Mouse (Mus musculus) cortical plate, adult 2 months (tissue): ENCODE results near the gene Ablim1. TPM values are rescaled to one million over a fixed set of nuclear protein-coding genes. Genes with fewer than 3 reads are reported as not detected.

Source experiments
- H3K27ac ChIP-seq: fragments of 200-500 bp; 2 replicates; pipeline ENCODE4 v1.5.1; 2012; ENCODE audit warnings: low read length, control low read depth, inconsistent platforms; ENCODE audit not compliant: insufficient read depth
- H3K4me1 ChIP-seq: fragments of 200-500 bp; 2 replicates; pipeline ENCODE4 v1.6.1; 2011; ENCODE audit warnings: low read length; ENCODE audit not compliant: control insufficient read depth, insufficient read depth
- H3K4me3 ChIP-seq: fragments of 200-500 bp; 2 replicates; pipeline ENCODE4 v1.5.1; 2011; ENCODE audit warnings: mild to moderate bottlenecking, low read length, control low read depth; ENCODE audit not compliant: insufficient read depth
- CTCF ChIP-seq: fragments of 200-500 bp; IDR thresholded peaks from 2 replicates; pipeline ENCODE4 v1.5.1; 2011; ENCODE audit warnings: mild to moderate bottlenecking, control low read depth, low read length; ENCODE audit not compliant: insufficient read depth; ENCODE audit errors: extremely low read depth
- POLR2A ChIP-seq: fragments of 200-500 bp; IDR thresholded peaks from 2 replicates; pipeline ENCODE4 v1.6.1; 2011; ENCODE audit warnings: mild to moderate bottlenecking, low read length, control low read depth; ENCODE audit not compliant: insufficient read depth; ENCODE audit errors: extremely low read depth
- polyA plus RNA-seq: library from polyadenylated mRNA; depleted of rRNA; stranded (reverse); fragments of >200 nt; gene quantifications from 2 replicates; pipeline ENCODE4 v1.2.3, GENCODE M21; 2012

The Ablim1 gene
- polyA plus RNA-seq, 1 experiment = 50.0 TPM

DNA sequence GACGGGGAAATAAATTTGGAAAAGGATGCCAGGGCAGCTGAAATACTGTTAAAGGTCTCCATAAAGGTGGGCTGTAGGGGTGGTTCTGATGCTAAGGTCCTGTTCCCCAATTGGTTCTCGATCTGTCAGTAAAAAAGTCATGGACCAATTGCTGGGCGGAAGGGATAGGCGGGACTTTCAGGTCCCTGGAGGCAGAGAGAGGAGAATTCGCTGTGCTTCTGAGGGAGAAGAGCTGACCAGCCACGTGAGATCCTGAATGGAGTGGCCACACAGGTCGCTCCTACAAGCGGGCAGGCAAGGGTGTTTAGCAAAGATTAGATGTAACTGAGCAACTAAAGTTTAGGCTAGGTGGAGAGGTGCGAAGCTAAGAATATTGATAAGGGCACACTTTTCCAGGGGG lies 19.2 kb downstream of the Ablim1 start:
- TF ChIP-seq POLR2A (no peak), CTCF (no peak)
- H3K4me1 ChIP-seq = peaks cover 7% of the 10 kb centered on the region; the same call in 1 of the 2 replicates
- no peak overlapping the region for H3K27ac ChIP-seq
- no peak overlapping the region for H3K4me3 ChIP-seq

DNA sequence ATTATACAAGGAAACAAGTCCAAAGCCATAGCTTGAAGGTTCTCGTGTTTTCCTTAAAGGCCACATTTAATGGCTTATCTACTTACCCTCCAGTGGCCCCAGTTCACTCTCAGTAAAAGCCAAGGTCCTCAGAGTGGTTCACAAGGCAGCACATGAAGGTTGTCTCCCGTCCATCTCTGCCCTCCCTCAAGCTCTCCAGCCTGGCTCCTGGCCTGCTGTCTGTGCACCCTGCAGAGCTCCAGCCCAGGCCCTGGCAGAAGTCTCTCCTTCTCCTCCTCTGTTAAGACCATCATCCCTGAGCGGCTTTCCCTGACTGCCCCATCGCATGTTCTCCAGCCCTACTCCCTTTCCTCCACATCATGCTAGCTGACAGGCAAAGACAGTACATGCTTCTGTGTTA lies 20.4 kb downstream of the Ablim1 start:
- TF ChIP-seq CTCF (no peak), POLR2A (no peak)

DNA sequence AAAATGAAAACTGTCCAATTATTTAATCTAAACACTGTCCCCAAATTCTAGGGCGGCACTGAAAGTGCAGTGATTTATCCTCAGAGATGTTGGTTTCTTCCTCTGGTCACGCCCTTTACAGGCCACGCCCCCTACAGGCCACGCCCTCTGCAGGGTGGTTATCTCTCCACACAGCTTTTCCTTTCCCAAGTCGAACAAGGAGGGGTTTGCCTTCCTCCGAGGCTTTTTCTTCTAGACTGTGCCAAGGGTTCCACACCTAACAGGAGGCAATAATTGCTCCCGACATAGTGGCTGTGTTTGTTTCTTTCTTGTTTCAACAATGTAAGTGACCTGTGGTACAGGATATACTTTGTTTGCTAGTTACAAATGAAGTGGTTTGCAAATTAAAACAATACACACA lies 21.0 kb downstream of the Ablim1 start:
- peaks cover 5% of the 10 kb centered on the region; the same call in 1 of the 2 replicates for H3K4me1 ChIP-seq
- no peak overlapping the region for H3K27ac ChIP-seq
- H3K4me3 ChIP-seq = no peak overlapping the region
- TF ChIP-seq CTCF = no peak
- TF ChIP-seq POLR2A = no peak

More for the DNA sequence above, 20.4 kb downstream of the Ablim1 start:
- Histone ChIP-seq H3K27ac (no peak overlapping the region), H3K4me1 (peaks cover 7% of the 10 kb centered on the region; the same call in 1 of the 2 replicates), H3K4me3 (no peak overlapping the region)

DNA sequence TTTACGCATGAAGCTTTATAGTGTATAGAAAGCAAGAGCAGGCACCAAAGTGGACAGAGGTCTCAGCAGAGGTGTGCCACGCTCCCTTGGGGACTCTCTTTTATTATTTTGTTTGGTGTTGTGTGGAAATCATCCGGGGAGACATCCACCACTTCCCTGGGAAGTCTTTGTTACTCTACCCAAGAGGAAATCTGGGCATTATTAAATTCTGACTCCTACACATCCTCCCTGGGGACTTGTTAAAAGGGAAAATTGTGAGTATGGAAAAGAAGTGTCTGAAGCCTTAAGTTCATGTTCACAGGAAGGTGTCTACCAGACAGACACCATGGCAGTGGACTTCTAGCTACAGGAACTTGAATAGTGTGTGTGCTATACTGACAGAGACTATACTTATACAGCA lies 31.4 kb downstream of the Ablim1 start:
- Histone ChIP-seq H3K27ac (no peak overlapping the region), H3K4me3 (no peak overlapping the region), H3K4me1 (peaks cover 2% of the 10 kb centered on the region; the same call in 1 of the 2 replicates)
- no peak for TF ChIP-seq CTCF
- no peak for TF ChIP-seq POLR2A

DNA sequence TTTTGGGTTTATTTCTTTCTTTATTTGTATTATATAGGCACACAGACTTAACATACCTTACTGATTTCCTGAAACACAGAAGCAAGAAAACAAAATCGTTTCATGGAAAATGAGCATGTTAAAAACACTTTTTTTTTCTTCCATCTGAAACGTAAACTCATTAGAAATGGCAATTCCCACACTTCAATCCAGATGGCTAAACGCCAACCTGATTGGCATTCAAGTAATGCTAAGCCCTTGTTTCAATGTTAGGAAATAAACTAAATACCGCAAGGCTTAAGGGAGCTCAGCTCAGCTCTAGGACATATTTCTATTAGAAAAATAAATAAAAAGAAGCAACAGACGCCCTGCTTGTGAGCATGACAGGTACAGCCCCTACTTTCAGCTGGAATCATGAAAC lies 32.1 kb downstream of the Ablim1 start:
- TF ChIP-seq CTCF = no peak
- no peak for TF ChIP-seq POLR2A
- H3K27ac ChIP-seq = no peak overlapping the region
- H3K4me1 ChIP-seq = peaks cover 3% of the 10 kb centered on the region; the same call in 1 of the 2 replicates
- no peak overlapping the region for H3K4me3 ChIP-seq

GRCm38 (mm10) chr19:57279666-57280065 lies 35.1 kb downstream of the Ablim1 start:
- Histone ChIP-seq H3K4me1 (peaks cover 3% of the 10 kb centered on the region; the same call in 1 of the 2 replicates), H3K4me3 (no peak overlapping the region), H3K27ac (no peak overlapping the region)
- no peak for TF ChIP-seq POLR2A
- TF ChIP-seq CTCF = no peak

DNA sequence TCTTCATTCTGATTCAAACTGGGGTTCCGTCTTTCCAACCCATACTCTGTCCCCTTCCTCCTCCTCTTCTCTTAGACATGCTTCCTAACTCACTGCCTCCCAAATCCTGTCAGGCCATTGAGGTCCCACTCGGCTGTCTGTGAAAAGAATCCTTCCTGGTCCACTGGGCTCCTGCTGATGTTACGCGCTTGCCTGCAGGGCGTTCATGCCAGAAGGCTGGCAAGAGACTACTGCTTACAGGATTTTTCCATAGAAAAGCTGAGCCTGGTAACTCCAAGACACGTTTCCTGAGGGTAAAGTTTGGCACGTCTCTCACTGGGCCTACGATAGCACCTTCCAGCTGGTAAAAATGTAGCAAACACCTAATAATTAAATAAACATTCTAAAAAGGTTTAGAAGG lies 36.5 kb downstream of the Ablim1 start:
- Histone ChIP-seq H3K27ac (no peak overlapping the region), H3K4me1 (peaks cover 6% of the 10 kb centered on the region), H3K4me3 (no peak overlapping the region)
- TF ChIP-seq POLR2A (no peak), CTCF (no peak)

DNA sequence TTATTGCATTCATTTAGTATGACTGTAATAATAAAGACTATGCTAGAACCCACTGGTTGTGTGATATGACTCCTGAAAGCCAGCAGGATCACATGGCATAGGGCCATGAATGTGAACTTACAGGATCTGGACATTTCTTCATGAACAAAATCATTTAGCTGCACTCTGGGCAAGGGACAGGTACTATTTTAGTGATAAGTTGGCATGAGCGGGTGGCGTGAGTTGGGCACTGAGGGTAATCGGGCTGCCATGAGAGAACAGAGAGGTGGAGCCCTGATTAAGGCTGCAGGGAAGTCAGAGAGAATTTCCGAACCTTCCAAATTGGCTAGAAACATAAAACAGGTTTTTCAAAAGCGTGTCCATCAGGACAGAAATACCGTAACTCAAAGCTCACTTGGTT lies 37.7 kb downstream of the Ablim1 start:
- Histone ChIP-seq H3K4me3 (no peak overlapping the region), H3K27ac (no peak overlapping the region), H3K4me1 (peaks cover 6% of the 10 kb centered on the region)
- TF ChIP-seq CTCF (no peak), POLR2A (no peak)

GRCm38 (mm10) chr19:57275166-57275953 lies 39.4 kb downstream of the Ablim1 start:
- TF ChIP-seq POLR2A = no peak
- no peak for TF ChIP-seq CTCF

DNA sequence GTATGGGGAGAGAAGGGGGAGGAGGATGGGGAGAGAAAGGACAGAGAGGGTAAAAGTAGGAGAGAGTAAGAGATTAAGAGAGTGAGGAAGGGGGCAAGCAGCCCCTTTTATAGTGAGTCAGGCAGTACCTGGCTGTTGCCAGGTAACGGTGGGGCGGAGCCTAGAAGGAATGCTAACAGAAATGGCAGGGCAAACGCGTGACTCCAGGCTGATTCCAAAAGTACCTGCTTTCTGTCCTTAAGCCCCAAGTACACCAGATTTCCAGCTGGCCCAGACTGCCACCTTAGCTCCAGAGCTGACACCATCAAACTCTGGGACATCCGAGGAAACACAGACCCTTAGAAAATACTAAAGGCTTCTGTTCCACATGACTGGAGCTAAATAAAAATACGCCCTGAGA lies 40.0 kb downstream of the Ablim1 start:
- TF ChIP-seq POLR2A = no peak
- peak overlapping the region; percentile 21; the same call in 1 of the 2 replicates for H3K4me3 ChIP-seq
- H3K4me1 ChIP-seq = peaks cover 6% of the 10 kb centered on the region
- H3K27ac ChIP-seq = peak overlapping the region; percentile 87

More at GRCm38 (mm10) chr19:57275166-57275953, 39.4 kb downstream of the Ablim1 start:
- H3K27ac ChIP-seq = peak overlapping the region; percentile 87
- peak overlapping the region; percentile 21; the same call in 1 of the 2 replicates for H3K4me3 ChIP-seq
- H3K4me1 ChIP-seq = peaks cover 6% of the 10 kb centered on the region

- peak overlapping the region; percentile 87 for H3K27ac ChIP-seq
- H3K4me1 ChIP-seq = peaks cover 6% of the 10 kb centered on the region
- TF ChIP-seq POLR2A (peak; percentile 66; the same call in 1 of the 2 replicates), CTCF (no peak)
- peak overlapping the region; percentile 21 for H3K4me3 ChIP-seq
Measured at GRCm38 (mm10) chr19:57274286-57274685, 40.4 kb downstream of the Ablim1 start.
